Mouse (Mus musculus) kidney, adult 11 months (tissue): ENCODE results near the gene Cdkn1c.

Experiments
- DNase-seq: peaks from one replicate; pipeline ENCODE4 v3.0.0; 2022

The Cdkn1c gene

DNA sequence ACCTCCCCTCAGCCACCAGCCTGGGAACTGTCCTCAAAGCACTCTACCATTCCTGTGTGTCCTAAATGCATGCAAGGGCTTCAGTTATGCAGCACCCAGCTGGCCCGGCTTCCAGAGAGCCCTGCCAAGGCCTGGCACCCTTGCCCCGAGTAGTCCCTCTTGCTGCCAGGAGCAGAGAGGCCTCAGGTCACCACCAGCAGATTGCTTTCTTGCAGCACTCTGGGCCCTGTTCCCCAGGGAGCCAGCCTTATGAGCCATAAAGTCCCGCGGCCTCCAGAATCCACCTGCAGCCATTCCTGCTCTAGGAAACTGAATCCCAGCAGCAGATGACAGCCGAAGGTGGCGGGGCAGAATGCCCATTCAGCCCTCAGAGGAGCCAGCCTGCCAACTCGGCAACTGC, 27.5 kb downstream of the Cdkn1c start:
- peak; percentile 46 for DNase-seq

DNA sequence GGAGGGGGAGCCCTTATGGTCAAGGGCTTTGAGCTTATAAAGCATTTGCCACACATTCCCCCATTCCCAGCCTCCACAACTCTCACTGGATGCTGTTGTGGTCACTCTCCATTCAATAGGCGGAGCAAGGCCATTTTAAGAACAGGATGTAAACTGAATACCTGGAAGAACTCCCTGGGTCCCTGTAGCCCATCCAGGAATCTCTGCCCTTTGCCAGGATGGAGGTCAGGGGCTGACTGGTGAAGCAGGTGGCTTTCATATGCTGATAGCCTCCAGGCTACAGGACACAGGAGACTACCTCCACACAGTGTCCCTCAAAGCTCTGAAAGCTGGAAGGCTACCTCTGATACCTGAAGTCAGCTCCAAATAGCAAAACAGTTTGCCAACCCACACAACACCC, 28.2 kb downstream of the Cdkn1c start:
- no peak for DNase-seq

DNA sequence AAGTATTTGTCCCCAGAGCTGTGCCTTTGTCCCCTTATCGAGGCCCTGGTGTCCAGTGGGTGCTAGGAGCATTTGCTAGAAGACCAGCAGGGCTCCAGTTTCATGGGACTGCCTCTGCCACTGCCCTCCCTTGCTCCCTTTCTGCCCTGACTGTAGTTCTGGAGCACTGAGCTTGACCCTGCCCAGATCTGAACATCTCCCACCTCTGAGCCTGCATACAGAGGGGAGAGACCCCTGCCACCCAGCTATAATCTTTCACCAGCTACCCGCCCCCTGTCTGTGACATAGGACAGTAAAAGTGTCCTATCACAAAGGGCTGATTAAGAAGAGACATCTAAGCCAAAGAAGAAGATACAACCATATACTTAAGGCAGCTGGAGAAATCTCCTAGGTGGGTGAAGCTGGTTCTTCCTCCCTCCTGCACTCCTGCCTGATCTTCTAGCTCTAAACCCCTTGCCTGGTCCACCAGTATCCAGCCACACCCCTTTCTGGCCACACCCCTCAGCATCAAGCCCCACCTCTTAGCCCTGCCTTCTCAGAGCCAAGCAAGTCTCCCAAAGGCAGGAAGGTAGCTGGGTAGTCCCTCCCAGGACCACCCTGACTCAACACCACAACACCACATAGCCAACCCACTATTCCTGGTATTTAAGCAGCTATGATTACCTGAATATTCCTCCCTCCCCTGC, 31.9 kb downstream of the Cdkn1c start:
- DNase-seq = no peak

DNA sequence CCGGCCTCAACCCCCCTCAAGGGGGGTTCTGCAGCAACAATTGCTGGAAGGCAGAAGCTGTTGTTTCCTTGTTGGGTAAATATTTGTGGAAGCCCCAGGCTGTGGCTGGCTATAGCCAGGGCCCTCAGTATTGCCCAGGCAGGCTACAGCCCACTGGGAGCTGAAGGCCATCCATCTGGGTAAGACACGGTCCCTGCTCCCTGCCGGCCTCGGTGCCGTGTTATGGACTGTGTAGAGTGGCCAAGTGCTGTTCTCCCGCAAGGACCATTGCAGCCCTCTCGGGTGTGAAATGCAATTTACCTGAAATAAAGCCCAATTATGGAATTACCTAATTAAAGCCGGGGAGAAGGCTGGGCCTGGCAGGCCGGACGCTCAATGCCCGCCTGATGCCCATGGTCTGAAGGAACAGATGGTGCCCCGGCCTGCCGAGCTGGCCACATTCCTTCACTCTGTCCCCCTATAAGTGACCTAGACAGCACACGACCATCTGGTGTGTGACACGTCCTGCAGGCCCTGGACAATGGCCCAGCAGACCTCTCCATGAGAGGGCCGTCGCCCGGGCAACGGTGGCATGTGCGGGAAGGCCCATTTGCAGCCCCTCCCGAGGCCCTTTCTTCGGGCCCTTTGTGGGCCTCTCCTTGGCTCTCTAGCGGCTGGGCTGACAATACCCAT, 32.6 kb downstream of the Cdkn1c start:
- no peak for DNase-seq

DNA sequence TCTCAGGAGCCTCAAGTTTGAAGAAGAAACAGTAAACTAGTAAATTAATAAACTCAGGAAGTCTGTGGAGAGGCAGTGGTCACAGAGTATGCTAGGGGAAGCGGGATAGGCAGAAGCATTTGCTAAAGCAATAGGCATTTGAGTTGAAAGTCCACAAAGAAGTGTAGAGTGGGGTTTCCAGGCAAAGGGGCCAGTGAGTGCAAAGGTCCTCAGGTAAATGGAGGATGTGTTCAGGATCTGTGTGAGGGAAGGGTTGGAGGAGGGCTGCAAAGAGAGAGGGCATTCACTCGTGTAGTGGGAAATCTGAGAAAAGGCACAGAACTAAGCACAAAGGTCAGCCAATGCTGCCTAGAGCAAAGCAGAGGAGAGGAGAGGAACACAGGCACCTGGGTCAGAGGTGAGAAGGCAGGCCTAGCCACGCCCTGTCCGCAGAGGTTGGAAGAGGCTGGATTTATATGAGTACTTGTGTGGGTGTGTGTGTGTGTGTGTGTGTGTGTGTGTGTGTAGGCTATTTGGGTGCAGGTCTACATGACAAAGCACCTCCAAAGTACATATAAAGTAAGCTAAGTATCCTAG, 41.2 kb downstream of the Cdkn1c start:
- DNase-seq = peak; percentile 31

DNA sequence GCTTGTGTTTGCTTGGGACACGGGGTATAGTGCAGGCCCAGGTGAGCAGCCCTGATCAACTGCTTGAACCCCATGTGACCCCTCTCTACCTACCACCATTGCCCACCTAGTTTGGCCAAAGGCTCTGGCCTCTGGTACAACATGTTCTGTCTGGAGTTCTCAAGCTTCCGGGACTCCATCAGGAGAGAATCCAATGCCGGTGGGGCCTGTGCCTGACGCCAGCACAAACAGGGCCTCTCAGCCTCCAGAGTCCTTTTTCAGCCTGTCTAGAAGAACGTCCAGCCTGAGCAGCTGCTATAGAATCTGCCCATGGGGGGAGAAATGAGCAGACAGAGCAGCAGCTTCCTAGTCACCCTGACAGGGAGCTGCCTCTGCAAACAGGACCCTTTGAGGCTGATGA, 43.0 kb downstream of the Cdkn1c start:
- no peak for DNase-seq

DNA sequence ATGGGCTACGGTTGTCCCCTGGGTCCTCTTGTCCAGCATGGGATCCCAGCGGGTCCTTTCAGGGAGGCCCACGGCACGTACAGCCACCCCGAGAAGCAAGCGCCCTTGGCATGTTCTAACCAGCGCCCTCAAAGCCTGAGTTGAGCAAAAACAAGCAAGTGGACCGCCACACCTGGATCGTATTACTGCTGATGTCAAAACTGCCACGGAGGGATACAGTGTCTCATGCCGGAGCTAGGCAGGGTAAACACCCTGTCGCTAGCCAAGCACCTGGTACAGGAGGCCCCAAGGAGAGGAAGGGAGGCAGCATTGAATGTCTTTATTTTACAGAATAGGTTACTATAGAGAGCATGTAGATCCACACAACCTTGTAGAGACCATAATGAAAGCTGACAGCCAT, 44.4 kb downstream of the Cdkn1c start:
- DNase-seq = no peak

DNA sequence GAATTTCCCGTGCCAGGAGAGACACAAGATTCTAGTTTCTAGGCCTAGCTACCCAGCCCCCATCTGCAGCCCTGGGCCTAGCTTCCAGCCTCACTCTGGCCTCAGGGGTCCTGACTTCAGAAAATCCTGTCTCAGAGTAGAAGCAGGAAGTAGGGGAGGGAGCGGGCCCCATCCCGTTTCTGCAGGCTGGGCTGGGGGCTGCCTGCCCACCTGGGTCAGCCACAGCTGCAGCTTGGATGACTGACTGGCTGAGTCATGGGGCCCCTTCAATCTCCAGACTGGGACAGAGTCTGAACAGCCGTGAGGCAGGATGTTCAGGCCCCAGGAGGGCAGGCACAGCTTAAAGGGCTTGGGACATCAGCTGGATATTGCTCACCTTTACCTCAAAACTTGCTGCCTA, 45.8 kb downstream of the Cdkn1c start:
- DNase-seq = no peak

DNA sequence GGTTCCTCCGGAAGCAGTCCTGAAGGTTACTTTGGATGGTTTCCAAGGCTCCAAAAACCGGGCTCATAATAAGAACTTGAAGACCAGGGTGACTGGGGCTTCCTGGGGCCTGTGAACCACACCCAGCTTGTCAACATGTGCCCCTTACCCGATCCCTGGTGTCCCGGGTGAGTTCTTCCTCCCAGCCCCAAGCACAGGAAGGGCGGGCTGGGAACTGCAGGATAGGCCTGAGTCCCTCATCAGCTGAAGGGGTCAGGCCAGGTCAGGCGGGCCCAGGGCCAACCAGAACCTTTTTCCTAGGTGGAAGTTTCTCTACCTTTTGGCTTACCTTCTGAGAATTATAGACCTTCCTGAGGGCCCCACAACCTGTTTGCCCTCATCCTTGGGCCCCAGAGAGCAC, 48.2 kb downstream of the Cdkn1c start:
- DNase-seq = peak; percentile 30

DNA sequence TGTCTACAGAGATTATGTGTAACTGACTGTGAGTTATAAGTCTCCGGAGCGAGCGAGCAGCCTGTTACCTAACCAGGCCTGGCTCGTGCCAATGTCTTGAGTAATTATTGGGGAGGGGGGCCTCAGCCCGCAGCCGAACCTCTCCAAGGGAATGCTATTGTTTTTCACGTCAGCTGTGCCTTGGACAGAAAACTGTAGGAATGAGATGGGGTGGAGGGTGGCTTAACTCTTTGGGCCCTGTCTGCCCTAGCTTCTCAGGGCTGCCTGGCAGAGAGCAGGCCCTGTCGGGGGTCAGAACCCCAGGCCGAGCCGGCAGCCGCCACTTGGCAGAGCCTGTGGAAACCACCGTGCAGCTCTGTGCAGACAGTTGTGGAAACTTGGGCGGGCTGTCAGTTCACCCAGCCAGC, 52.2 kb downstream of the Cdkn1c start:
- DNase-seq = no peak
